Mouse (Mus musculus): ENCODE measurements around the gene Mrpl21. TPM values are rescaled to one million over a fixed set of nuclear protein-coding genes. Genes with fewer than 3 reads are reported as not detected.

Mrpl21 gene
- polyA plus RNA-seq, 1 experiment: 34.3 TPM

DNA sequence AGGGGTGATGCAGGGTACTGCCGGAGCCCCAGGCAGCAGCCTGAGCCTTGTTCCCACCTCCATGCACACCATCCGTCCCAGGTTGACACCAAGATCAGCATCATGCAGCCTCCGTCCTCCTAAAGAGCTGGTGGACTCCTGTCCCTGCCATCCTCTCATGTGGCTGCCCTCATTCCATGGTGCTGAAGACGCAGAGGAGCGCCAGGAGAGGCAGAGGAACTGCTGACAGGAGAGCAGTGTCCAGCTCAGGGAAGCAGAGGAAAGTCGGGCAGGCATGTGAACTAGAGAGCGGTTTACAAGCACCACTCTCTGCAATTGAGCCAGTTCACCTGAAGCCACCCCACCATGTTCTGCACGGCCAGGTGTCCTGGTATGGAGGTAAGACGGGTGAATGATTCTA lies 9.4 kb upstream of the Mrpl21 start:
- TF ChIP-seq POLR2A (IDR thresholded peaks at IDR 0.05; ENCODE audit: low read depth, low read length): no peak
- no peak for TF ChIP-seq CTCF (IDR thresholded peaks at IDR 0.05; ENCODE audit: extremely low read depth, insufficient read length, insufficient replicate concordance, low read depth, low read length)
- peaks cover 62% of the 10 kb centered on the region for H3K36me3 ChIP-seq (ENCODE audit: control insufficient read depth, insufficient read depth, low read length)

DNA sequence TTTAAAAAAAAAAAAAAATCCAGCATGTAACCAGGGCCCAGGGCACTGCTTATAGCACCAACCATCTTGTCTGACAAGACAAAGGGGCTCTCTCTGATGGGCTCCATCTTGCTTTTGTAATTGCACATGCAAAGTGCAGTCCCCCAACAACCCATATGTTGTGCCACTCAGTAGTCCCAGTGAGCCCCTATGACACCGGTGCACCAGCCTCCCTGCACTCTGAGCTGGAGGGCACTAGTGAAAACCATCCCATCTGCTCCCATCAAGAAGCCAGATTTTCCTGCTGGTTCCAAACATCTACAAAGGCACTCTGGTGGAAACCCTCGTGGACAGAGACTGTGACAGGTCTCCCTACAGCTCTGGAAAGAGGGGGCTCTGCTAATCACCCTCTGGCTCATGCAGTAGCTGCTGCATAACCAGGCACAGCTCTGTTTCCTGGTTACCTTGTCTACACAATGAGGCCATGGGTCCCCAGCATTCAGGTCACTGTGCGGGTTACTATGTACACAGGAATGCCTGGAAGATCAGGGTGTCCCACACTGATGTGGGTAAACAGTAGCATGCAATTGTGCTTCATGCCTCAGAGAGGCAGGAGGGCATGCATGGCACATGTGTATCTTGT lies 6.8 kb upstream of the Mrpl21 start:
- Histone ChIP-seq H3K36me3 (ENCODE audit: control insufficient read depth, insufficient read depth, low read length) (peaks cover 51% of the 10 kb centered on the region), H3K4me1 (ENCODE audit: control insufficient read depth, insufficient read depth, insufficient read length, low read length) (no peaks in the 10 kb centered on the region), H3K27me3 (ENCODE audit: control insufficient read depth, insufficient read depth, low read length) (no peaks in the 10 kb centered on the region), H3K4me3 (ENCODE audit: low read depth, low read length) (no peak overlapping the region), H3K27ac (ENCODE audit: insufficient read depth, low read depth, low read length) (no peak overlapping the region)
- 82% methylated on average over 3 of the region's 3 CpGs for WGBS
- TF ChIP-seq CTCF (IDR thresholded peaks at IDR 0.05; ENCODE audit: extremely low read depth, insufficient read length, insufficient replicate concordance, low read depth, low read length): no peak
- no peak for TF ChIP-seq POLR2A (IDR thresholded peaks at IDR 0.05; ENCODE audit: low read depth, low read length)

More for the DNA sequence above, 9.4 kb upstream of the Mrpl21 start:
- no peak overlapping the region for H3K27ac ChIP-seq (ENCODE audit: insufficient read depth, low read depth, low read length)
- WGBS: 94% methylated on average over 9 of the region's 9 CpGs
- no peaks in the 10 kb centered on the region for H3K4me1 ChIP-seq (ENCODE audit: control insufficient read depth, insufficient read depth, insufficient read length, low read length)
- H3K27me3 ChIP-seq (ENCODE audit: control insufficient read depth, insufficient read depth, low read length): no peaks in the 10 kb centered on the region
- no peak overlapping the region for H3K4me3 ChIP-seq (ENCODE audit: low read depth, low read length)

DNA sequence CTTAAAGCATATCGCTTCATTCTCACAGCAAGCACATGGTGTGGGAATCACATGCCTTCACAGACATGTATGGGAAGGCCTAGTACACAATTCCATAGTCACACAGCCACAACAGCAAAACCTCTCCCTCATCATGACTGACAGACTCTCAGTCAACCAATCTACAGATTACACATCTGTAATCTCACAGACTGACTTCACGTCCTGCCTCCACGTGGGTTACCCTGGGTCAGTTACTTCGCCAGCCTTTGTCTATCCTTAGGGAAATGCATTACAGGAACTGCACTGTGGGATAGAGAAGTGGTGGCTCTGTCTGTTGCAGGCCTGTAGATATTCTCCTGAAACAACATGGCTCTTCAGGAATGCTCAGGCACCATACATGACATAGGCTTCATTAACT lies 815 bp upstream of the Mrpl21 start:
- Histone ChIP-seq H3K27me3 (ENCODE audit: control insufficient read depth, insufficient read depth, low read length) (no peaks in the 10 kb centered on the region), H3K4me1 (ENCODE audit: control insufficient read depth, insufficient read depth, insufficient read length, low read length) (peaks cover 6% of the 10 kb centered on the region; the same call in 1 of the 2 replicates), H3K4me3 (ENCODE audit: low read depth, low read length) (peak overlapping the region; percentile 81; the same call in 1 of the 2 replicates), H3K36me3 (ENCODE audit: control insufficient read depth, insufficient read depth, low read length) (peaks cover 19% of the 10 kb centered on the region; the same call in 1 of the 2 replicates), H3K27ac (ENCODE audit: insufficient read depth, low read depth, low read length) (no peak overlapping the region)
- TF ChIP-seq POLR2A (IDR thresholded peaks at IDR 0.05; ENCODE audit: low read depth, low read length): no peak
- no peak for TF ChIP-seq CTCF (IDR thresholded peaks at IDR 0.05; ENCODE audit: extremely low read depth, insufficient read length, insufficient replicate concordance, low read depth, low read length)
- 34% methylated on average over 4 of the region's 4 CpGs for WGBS

DNA sequence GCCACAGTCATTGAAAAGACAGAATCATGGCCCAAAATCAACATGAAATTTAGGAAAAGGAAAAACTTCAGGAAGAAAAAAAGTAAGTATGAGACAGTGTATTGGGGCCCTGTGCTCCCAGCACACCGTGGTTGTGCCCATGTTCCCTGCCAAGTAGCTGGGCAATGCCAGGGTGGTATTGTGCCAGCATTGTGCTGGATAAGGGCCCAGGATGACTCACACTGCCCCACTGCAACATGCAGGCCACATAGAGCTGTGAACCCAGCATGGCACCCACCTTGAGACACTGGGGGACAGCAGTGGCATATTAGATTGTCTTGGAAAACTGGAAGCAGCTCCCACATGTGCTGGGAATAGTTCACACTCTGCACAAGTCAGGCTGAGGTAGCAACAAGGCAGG lies 6.3 kb downstream of the Mrpl21 start:
- H3K27me3 ChIP-seq (ENCODE audit: control insufficient read depth, insufficient read depth, low read length): no peaks in the 10 kb centered on the region
- TF ChIP-seq CTCF (IDR thresholded peaks at IDR 0.05; ENCODE audit: extremely low read depth, insufficient read length, insufficient replicate concordance, low read depth, low read length) (no peak), POLR2A (IDR thresholded peaks at IDR 0.05; ENCODE audit: low read depth, low read length) (no peak)
- H3K36me3 ChIP-seq (ENCODE audit: control insufficient read depth, insufficient read depth, low read length): peaks cover 30% of the 10 kb centered on the region
- H3K4me3 ChIP-seq (ENCODE audit: low read depth, low read length): no peak overlapping the region
- WGBS: 51% methylated on average over 1 of the region's 1 CpGs
- H3K27ac ChIP-seq (ENCODE audit: insufficient read depth, low read depth, low read length): no peak overlapping the region
- H3K4me1 ChIP-seq (ENCODE audit: control insufficient read depth, insufficient read depth, insufficient read length, low read length): peaks cover 4% of the 10 kb centered on the region; the same call in 1 of the 2 replicates

DNA sequence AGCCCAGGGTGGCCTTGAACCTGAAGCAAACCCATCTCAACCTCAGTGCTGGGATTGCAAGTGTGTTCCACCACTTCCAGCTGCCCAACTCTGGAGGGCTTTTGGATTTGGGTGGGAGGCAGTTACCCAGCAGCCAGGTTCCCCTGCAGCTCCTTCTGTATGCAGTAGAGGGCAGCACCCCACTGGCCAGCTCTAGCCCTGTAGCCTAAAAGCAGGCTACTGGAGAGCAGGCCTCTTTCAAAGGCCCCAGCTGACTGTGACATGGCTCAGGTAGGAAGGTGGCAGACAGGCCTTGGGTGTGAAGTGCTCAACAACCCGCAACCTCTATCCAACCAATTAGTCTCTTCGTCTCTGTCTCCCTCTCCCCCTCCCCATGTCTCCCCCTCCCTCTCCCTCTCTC lies 9.3 kb downstream of the Mrpl21 start:
- no peaks in the 10 kb centered on the region for H3K27me3 ChIP-seq (ENCODE audit: control insufficient read depth, insufficient read depth, low read length)
- H3K4me1 ChIP-seq (ENCODE audit: control insufficient read depth, insufficient read depth, insufficient read length, low read length): peaks cover 16% of the 10 kb centered on the region; the same call in 1 of the 2 replicates
- TF ChIP-seq CTCF (IDR thresholded peaks at IDR 0.05; ENCODE audit: extremely low read depth, insufficient read length, insufficient replicate concordance, low read depth, low read length) (peak; percentile 78; the same call in 1 of the 2 replicates), POLR2A (IDR thresholded peaks at IDR 0.05; ENCODE audit: low read depth, low read length) (no peak)
- no peak overlapping the region for H3K4me3 ChIP-seq (ENCODE audit: low read depth, low read length)
- WGBS: 58% methylated on average over 2 of the region's 2 CpGs
- peaks cover 25% of the 10 kb centered on the region for H3K36me3 ChIP-seq (ENCODE audit: control insufficient read depth, insufficient read depth, low read length)
- no peak overlapping the region for H3K27ac ChIP-seq (ENCODE audit: insufficient read depth, low read depth, low read length)

DNA sequence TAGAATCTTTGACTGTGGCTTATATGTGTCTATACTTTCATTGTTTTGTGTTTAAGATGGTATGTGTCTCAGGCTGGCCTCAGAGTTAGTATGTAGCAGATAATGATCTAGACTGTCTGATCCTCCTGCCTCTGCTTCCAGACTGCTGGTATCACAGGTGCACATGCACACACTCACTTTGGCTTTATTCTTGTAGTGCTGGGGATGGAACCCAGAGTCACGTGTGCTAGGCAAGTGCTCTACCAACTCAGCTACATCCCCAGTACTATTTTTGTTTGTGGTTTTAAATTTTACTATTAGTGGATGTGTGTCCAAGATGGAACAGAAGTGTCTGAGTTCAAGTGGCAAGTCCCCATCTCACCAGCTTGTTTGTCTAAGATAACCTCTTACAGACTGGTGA lies 10.3 kb downstream of the Mrpl21 start:
- Histone ChIP-seq H3K27ac (ENCODE audit: insufficient read depth, low read depth, low read length) (0 out of 2 replicates have a peak overlapping the region, but pooled peaks have one; percentile 26), H3K27me3 (ENCODE audit: control insufficient read depth, insufficient read depth, low read length) (no peaks in the 10 kb centered on the region), H3K4me1 (ENCODE audit: control insufficient read depth, insufficient read depth, insufficient read length, low read length) (peaks cover 20% of the 10 kb centered on the region; the same call in 1 of the 2 replicates), H3K4me3 (ENCODE audit: low read depth, low read length) (no peak overlapping the region), H3K36me3 (ENCODE audit: control insufficient read depth, insufficient read depth, low read length) (peaks cover 20% of the 10 kb centered on the region)
- TF ChIP-seq CTCF (IDR thresholded peaks at IDR 0.05; ENCODE audit: extremely low read depth, insufficient read length, insufficient replicate concordance, low read depth, low read length) (no peak), POLR2A (IDR thresholded peaks at IDR 0.05; ENCODE audit: low read depth, low read length) (no peak)
- WGBS: 45% methylated on average over 1 of the region's 1 CpGs

DNA sequence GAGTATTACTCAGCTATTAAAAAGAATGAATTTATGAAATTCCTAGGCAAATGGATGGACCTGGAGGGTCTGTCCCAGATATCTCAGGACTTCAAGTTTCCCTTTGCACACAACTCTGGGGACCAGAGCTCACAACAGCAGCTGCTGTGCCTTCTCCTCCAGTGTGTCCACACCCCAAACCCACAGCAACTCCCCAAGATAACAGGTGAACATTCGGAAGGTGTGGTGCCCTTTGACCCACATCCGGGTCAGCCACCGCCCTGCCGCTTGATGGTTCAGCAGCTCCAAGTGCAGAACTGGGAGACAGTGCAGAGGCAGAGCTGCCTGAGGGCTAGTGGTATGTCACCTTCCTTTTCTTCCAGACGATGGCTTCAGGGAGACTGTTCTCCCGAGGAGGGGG lies 12.5 kb downstream of the Mrpl21 start:
- peaks cover 24% of the 10 kb centered on the region; the same call in 1 of the 2 replicates for H3K4me1 ChIP-seq (ENCODE audit: control insufficient read depth, insufficient read depth, insufficient read length, low read length)
- no peak overlapping the region for H3K4me3 ChIP-seq (ENCODE audit: low read depth, low read length)
- no peaks in the 10 kb centered on the region for H3K27me3 ChIP-seq (ENCODE audit: control insufficient read depth, insufficient read depth, low read length)
- peak overlapping the region; percentile 98 for H3K27ac ChIP-seq (ENCODE audit: insufficient read depth, low read depth, low read length)
- WGBS: 32% methylated on average over 6 of the region's 6 CpGs
- peaks cover 6% of the 10 kb centered on the region for H3K36me3 ChIP-seq (ENCODE audit: control insufficient read depth, insufficient read depth, low read length)
- TF ChIP-seq POLR2A (IDR thresholded peaks at IDR 0.05; ENCODE audit: low read depth, low read length) (0 out of 2 replicates have a peak, but pooled peaks have one; percentile 38), CTCF (IDR thresholded peaks at IDR 0.05; ENCODE audit: extremely low read depth, insufficient read length, insufficient replicate concordance, low read depth, low read length) (no peak)
